Mouse (Mus musculus) Patski (cell line): Measurements from ENCODE around the gene Trim10. TPM values are rescaled to one million over a fixed set of nuclear protein-coding genes. Genes with fewer than 3 reads are reported as not detected.
A peak's percentile ranks its signal among the peaks of the same experiment; 100 is the strongest.

Experiments used
- ATAC-seq: fragments of 100-300 bp; one replicate; pipeline ENCODE4 v1.8.0; 2021
- CTCF ChIA-PET: fragments of 350-600 bp; sonication (Branson Sonifier 250); formaldehyde crosslinking; loops from one replicate; lab custom pipeline; 2022; ENCODE audit warnings: inconsistent platforms; lab: Charles Lee
- POLR2A ChIA-PET: fragments of 350-600 bp; sonication (Branson Sonifier 250); formaldehyde crosslinking; loops from one replicate; lab custom pipeline; 2022; ENCODE audit warnings: antibody characterized with exemption, inconsistent platforms; lab: Charles Lee
- DNase-seq: peaks from one replicate; pipeline ENCODE4 v3.0.0-alpha.2; 2011; ENCODE audit warnings: low read depth, low spot score
- H3K27me3 ChIP-seq: fragments of 371-371 bp; one replicate; pipeline ENCODE4 v1.5.1; 2021
- CTCF ChIP-seq: fragments of 100-300 bp; IDR thresholded peaks from one replicate; pipeline ENCODE4 v1.5.1; 2021
- in situ Hi-C: fragments of 300-500 bp; cut with MboI; formaldehyde crosslinking; loops from 3 replicates; pipeline ENCODE4 v1.11.1; 2018; ENCODE audit warnings: low pct_unique_long_range_greater_than_20kb, mixed read lengths
- polyA plus RNA-seq: library from polyadenylated mRNA; unstranded; gene quantifications from one replicate; pipeline ENCODE4 v1.2.3, GENCODE M21; 2021

Trim10 gene
- polyA plus RNA-seq, 1 experiment from 2014 or later, result 0.04 TPM

DNA sequence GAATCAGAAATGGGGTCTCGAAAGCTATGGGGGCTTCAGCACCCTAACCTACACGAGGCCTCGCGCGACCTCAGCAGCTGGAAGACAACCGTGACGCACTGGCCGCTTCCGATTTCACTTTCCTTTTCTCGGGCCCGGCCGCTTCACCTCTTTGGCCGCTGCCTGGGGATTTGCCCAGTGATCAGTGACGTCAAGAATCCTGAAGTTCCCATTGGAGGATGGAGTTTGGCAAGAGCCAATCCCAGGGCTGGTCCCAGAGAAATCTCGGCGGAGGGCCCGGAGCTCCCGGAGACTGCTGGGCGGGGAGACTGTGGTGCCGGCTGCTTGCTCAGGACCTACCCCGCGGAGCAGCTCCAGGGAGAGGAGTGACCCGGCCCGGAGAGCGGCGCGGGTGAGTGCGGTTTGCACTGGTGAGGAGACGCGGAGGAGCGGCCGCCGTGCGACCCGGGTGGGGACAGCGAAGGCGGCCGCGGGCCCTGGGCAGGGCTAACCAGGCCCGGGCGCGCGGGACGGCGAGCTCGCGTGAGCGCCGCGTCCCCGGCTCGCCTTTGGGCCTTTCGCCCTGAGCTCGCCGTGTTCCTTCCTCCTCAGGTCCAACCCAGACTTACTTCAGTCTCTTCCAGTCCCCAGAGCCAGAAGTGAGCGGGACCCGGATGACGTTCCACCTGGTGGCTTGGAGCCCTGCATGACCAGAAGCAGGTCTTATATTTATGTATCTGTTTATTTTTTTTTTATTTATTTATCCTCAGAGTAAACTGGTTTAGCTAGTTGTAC is 32.3 kb upstream of the Trim10 start, which contains the start of gene Trim26:
Trim26 (plus strand) TSS at position 261 of the 774 bp plus-strand sequence.
- ATAC-seq (peak; percentile 99), DNase-seq (peak; percentile 95)
- no peak for TF ChIP-seq CTCF
- in situ Hi-C loops, result no loop called here
- peaks cover 2% of the 10 kb centered on the region for H3K27me3 ChIP-seq
- ChIA-PET POLR2A (interaction anchor here (0.6 to 1.0 kb wide), 2 partner anchors 14 to 43 kb away, joined by 3 read pairs; no protein-coding TSS in a partner anchor), CTCF (interaction anchor here (0.6 to 4.5 kb wide), 5 partner anchors 10 to 59 kb away, joined by 3 to 26 read pairs (median 3); no protein-coding TSS in a partner anchor)

DNA sequence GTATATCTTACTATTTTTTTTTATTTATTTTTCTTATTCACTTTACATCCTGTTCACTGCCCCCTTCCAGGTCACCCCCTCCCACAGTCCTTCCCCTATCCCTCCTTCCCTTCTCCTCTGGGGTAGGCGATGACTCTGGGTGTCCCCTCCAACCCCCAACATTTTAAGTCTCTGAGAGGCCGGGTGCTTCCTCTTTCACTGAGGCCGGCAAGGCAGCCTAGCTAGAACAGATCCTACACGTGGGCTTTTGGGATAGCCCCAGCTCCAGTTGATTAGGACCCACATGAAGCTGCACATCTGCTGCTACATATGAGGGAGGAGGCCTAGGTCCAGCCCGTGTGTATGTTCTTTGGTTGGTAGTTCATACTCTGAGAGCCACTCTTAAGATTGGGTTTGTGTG is 30.4 kb upstream of the Trim10 start:
- no peaks in the 10 kb centered on the region for H3K27me3 ChIP-seq
- TF ChIP-seq CTCF, result no peak
- ATAC-seq (no peak), DNase-seq (no peak)
- POLR2A ChIA-PET, result no interaction called here
- in situ Hi-C loops, result no loop called here
- CTCF ChIA-PET, result interaction anchor here (1.2 kb wide), 1 partner anchor 15 kb away, joined by 3 read pairs; no protein-coding TSS in a partner anchor

DNA sequence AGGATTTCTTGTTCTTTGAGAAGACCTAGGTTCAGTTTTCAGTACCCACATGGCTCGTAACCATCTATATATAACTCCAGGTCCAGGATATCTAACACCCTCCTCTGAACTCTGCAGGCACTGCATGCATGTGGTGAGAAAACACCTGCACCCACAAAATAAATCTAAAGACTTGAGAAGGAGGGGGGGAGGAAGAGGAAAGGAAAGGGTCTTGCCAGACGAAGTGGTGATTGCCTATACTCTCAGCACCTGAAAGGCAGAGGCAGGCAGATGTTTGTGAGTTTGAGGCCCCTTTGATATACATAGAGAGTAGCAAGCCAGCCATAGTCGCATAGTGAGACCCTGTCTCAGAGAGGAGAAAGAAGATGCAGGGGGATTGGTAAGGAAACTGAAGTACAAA is 29.4 kb upstream of the Trim10 start:
- POLR2A ChIA-PET, result no interaction called here
- in situ Hi-C loops, result no loop called here
- ATAC-seq, result no peak
- CTCF ChIA-PET, result interaction anchor here (1.2 kb wide), 1 partner anchor 16 kb away, joined by 3 read pairs; no protein-coding TSS in a partner anchor
- no peak for TF ChIP-seq CTCF
- no peak for DNase-seq
- no peaks in the 10 kb centered on the region for H3K27me3 ChIP-seq

DNA sequence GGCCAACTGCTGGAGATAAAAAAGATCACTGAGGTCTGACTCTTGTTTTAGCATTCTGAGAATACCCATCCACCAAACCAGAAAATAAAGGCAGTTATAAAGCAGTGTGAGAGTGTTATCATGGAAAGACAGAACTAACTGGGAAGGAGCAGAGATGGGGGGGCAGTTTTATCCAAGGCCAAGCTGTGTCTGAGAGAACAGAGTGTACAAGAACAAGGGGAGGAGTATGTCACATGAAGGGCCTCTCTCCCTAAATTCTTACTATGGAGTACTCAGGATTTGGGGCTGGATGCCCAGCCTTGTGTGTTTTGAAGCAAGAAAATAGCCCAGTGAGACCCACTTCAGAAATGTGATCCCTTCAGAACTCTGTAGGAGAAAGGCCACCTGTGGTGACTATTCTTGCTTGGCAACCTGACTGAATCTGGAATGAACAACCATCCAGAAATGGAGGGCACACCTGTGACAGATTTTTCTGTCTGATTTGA is 28.4 kb upstream of the Trim10 start:
- POLR2A ChIA-PET, result no interaction called here
- DNase-seq (no peak), ATAC-seq (no peak)
- H3K27me3 ChIP-seq, result no peaks in the 10 kb centered on the region
- in situ Hi-C loops, result no loop called here
- TF ChIP-seq CTCF, result no peak
- CTCF ChIA-PET, result no interaction called here

DNA sequence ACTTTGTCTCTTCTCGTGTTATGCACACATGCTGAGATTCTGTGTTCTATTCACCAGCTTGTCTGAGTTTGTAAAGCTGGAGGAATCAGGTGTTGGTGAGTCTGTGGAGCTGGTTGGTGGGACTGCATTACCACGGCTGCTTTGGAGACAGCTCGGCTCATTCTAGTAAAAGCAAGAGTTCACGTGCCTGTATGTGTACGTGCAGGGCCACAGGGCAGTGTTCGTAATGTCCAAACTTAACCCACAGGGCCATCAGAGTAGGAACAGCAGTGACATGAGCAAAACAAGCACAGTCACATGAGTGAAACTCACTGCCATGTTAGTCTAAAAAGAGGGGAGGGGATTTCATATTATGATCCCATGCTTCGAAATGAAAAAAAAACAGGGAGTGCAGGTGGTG is 25.7 kb upstream of the Trim10 start:
- in situ Hi-C loops, result no loop called here
- ChIA-PET CTCF (interaction anchor here (0.7 to 1.6 kb wide), 3 partner anchors 8 to 20 kb away, joined by 3 to 5 read pairs (median 3); no protein-coding TSS in a partner anchor), POLR2A (interaction anchor here (0.7 kb wide), 1 partner anchor 1582 kb away, joined by 3 read pairs; no protein-coding TSS in a partner anchor)
- no peak for TF ChIP-seq CTCF
- H3K27me3 ChIP-seq, result no peaks in the 10 kb centered on the region
- DNase-seq, result no peak
- ATAC-seq, result no peak

DNA sequence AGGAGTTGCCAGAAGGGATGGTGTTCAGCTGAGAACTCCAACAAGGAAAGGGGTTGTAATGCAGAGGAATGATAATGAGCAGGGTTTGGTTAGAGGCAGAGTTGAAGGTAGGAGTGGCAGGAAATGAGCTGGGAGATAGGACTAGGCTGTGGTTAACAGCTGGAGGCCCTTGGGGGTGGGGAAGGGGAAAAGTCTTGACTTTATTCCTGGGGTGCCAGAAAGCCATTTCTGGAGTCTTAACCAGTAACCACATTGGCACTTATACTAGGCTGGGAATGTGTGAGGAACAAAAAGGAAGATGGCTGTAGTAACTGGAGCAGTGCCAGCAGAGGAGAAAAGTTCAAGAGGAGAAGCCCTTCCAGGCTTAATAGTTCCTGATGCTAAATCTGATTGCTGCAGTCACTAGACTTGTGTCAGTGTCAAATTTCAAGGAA is 25.1 kb upstream of the Trim10 start:
- DNase-seq, result no peak
- no peak for ATAC-seq
- no peak for TF ChIP-seq CTCF
- CTCF ChIA-PET, result interaction anchor here (0.7 to 1.0 kb wide), 3 partner anchors 17 to 28 kb away, joined by 3 to 4 read pairs (median 3); no protein-coding TSS in a partner anchor
- no peaks in the 10 kb centered on the region for H3K27me3 ChIP-seq
- in situ Hi-C loops, result no loop called here
- POLR2A ChIA-PET, result interaction anchor here (0.7 kb wide), 1 partner anchor 1582 kb away, joined by 3 read pairs; no protein-coding TSS in a partner anchor

DNA sequence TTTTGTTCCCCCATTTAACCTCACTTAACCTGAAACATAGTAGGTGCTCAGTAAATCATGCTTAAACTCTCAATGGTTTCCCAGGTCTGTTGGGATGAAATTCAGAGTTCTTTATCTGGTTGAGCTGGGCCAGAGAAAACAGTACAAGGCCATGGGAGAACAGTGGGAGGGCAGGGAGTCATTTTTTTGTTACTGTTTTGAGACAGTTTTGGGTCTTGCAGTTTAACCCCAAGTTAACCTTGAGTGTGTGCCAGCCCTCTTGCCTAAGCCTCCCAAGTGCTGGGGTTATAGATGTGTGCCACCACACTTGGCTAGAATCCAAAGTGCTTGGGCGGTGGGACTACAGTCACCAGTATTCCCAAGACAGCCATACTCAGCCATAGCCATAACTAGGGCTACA is 24.6 kb upstream of the Trim10 start:
- ChIA-PET CTCF (interaction anchor here (0.9 to 1.0 kb wide), 2 partner anchors 18 to 28 kb away, joined by 3 to 4 read pairs; no protein-coding TSS in a partner anchor), POLR2A (no interaction called here)
- TF ChIP-seq CTCF, result no peak
- ATAC-seq, result no peak
- DNase-seq, result no peak
- H3K27me3 ChIP-seq, result no peaks in the 10 kb centered on the region
- in situ Hi-C loops, result no loop called here

DNA sequence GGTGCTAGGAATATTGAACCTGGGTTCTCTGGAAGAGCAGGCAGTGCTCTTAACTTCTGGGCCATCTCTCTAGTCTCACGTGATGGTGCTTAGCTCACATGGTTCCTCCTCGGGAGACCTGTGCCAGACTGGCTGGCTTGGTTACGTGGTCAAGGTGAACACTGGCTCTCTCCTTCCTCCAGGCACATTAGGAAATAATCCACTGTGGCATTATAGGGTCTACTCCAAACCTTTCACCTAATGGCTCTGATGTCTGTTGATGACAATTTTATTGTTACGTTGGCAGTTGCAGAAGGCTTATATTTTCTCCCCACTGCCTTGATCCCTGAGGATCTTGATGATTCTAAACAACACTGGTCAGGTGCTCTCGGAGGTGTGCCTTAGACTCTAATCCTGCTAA is 20.5 kb upstream of the Trim10 start:
- DNase-seq (no peak), ATAC-seq (no peak)
- POLR2A ChIA-PET, result no interaction called here
- no peaks in the 10 kb centered on the region for H3K27me3 ChIP-seq
- CTCF ChIA-PET, result no interaction called here
- TF ChIP-seq CTCF, result no peak
- in situ Hi-C loops, result no loop called here

DNA sequence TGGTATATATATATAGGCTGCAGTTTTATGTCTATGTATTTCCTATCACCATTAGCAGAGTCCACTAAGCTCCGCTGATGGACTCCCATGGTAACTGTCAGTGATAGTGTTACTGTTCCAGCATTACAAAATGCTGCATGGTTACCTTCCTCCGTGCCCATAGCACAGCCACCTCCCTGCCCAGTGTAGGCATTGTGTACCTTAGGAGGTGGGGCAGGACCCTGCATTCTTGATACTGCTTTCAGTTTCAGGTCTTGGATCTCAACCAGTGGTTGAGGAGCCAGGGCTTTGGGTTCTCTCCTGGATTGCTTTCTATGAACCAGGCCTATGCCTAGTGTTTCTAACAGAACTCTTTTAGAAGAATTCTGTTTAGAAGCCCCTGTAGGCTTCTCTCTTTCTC is 19.4 kb upstream of the Trim10 start:
- H3K27me3 ChIP-seq, result no peaks in the 10 kb centered on the region
- TF ChIP-seq CTCF, result no peak
- ChIA-PET POLR2A (no interaction called here), CTCF (no interaction called here)
- in situ Hi-C loops, result no loop called here
- ATAC-seq (no peak), DNase-seq (no peak)

DNA sequence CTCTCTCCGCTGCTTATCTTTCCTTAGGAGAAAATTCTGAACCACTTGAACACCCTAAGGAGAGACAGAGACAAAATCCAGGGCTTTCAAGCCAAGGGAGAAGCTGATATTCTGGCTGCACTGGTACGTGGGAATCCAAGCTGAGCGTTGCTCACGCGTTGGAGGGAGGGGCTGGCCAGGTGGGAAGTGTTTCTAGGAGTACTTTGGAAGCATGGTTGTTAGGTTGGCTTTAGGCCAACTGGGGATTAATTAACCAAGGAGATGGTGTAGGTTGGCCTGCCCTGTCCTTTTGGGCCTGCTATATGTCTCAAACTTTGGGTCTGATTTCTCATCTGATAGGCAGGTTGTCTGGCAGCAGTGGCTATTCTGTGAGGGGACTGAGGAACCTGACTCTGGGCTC is 18.2 kb upstream of the Trim10 start:
- DNase-seq (no peak), ATAC-seq (no peak)
- POLR2A ChIA-PET, result interaction anchor here (0.5 kb wide), 1 partner anchor 69 kb away, joined by 3 read pairs; no protein-coding TSS in a partner anchor
- no peaks in the 10 kb centered on the region for H3K27me3 ChIP-seq
- in situ Hi-C loops, result no loop called here
- no peak for TF ChIP-seq CTCF
- CTCF ChIA-PET, result interaction anchor here (1.2 to 1.5 kb wide), 2 partner anchors 8 to 15 kb away, joined by 3 read pairs; no protein-coding TSS in a partner anchor
